In genomic region chr1:24033759-24034423, GRCm38 (mm10) we compare ENCODE assay signal across 13 mouse cellular contexts. TPM values are rescaled to one million over a fixed set of nuclear protein-coding genes. Genes with fewer than 3 reads are reported as not detected.
A peak's percentile ranks its signal among the peaks of the same experiment; 100 is the strongest.
DNase-seq lines count a peak whose midpoint lies in the region; ATAC-seq and TF ChIP-seq lines count a peak whose summit lies in the region.
"Had no signal": no experiment of that assay in that cellular context is flagged by ENCODE, and none has a peak within 500 bp of the region (broad histone marks: within the 10 kb centered on the region; RNA-seq: fewer than 3 reads in every experiment).

No protein-coding gene starts in this region.

- H3K36me3 ChIP-seq in hindbrain, embryonic 15.5 days, result peaks cover 25% of the 10 kb centered on the region
- no peaks in the 10 kb centered on the region for H3K36me3 ChIP-seq in hindbrain, embryonic 11.5 days (ENCODE audit: control insufficient read depth, insufficient read depth, low read length)
- peaks cover 15% of the 10 kb centered on the region for H3K36me3 ChIP-seq in midbrain, postnatal 0 days (ENCODE audit: insufficient read depth, low read length)
- peaks cover 27% of the 10 kb centered on the region for H3K36me3 ChIP-seq in midbrain, embryonic 10.5 days
- peaks cover 2% of the 10 kb centered on the region for H3K36me3 ChIP-seq in forebrain, embryonic 16.5 days (ENCODE audit: control insufficient read depth, insufficient read depth)

- peak; percentile 51; the same call in 1 of the 2 replicates for ATAC-seq in hindbrain, embryonic 15.5 days (ENCODE audit: low FRiP score, low read depth)
- ATAC-seq in hindbrain, embryonic 11.5 days (ENCODE audit: low FRiP score), result no peak
- ATAC-seq in midbrain, postnatal 0 days (ENCODE audit: low FRiP score), result no peak; the same call in 1 of the 2 replicates
- ATAC-seq in forebrain, embryonic 16.5 days, result peak; percentile 65

- no peaks in the 10 kb centered on the region for H3K4me1 ChIP-seq in hindbrain, embryonic 15.5 days (replicated peaks)
- H3K4me1 ChIP-seq in hindbrain, embryonic 11.5 days (replicated peaks; ENCODE audit: control insufficient read depth, insufficient read depth, low read length), result no peaks in the 10 kb centered on the region
- no peaks in the 10 kb centered on the region for H3K4me1 ChIP-seq in midbrain, postnatal 0 days (ENCODE audit: insufficient read depth, low read length)
- no peaks in the 10 kb centered on the region for H3K4me1 ChIP-seq in midbrain, embryonic 10.5 days
- no peaks in the 10 kb centered on the region for H3K4me1 ChIP-seq in forebrain, embryonic 16.5 days (replicated peaks; ENCODE audit: control insufficient read depth, insufficient read depth, low read length)

- no peak overlapping the region for H3K4me3 ChIP-seq in hindbrain, embryonic 15.5 days
- no peak overlapping the region for H3K4me3 ChIP-seq in hindbrain, embryonic 11.5 days (ENCODE audit: low read depth, low read length)
- no peak overlapping the region for H3K4me3 ChIP-seq in midbrain, postnatal 0 days (ENCODE audit: low read depth, low read length)
- no peak overlapping the region for H3K4me3 ChIP-seq in midbrain, embryonic 10.5 days
- no peak overlapping the region for H3K4me3 ChIP-seq in forebrain, embryonic 16.5 days (replicated peaks; ENCODE audit: low read length)

- H3K27me3 ChIP-seq in hindbrain, embryonic 15.5 days, result no peaks in the 10 kb centered on the region
- H3K27me3 ChIP-seq in hindbrain, embryonic 11.5 days (ENCODE audit: control insufficient read depth, insufficient read depth, low read length), result no peaks in the 10 kb centered on the region
- H3K27me3 ChIP-seq in midbrain, postnatal 0 days (ENCODE audit: insufficient read depth, low read length), result no peaks in the 10 kb centered on the region
- H3K27me3 ChIP-seq in midbrain, embryonic 10.5 days (ENCODE audit: low read depth, poor library complexity, severe bottlenecking), result no peaks in the 10 kb centered on the region
- no peaks in the 10 kb centered on the region for H3K27me3 ChIP-seq in forebrain, embryonic 16.5 days (replicated peaks; ENCODE audit: control insufficient read depth, insufficient read depth, low read length)

- H3K9me3 ChIP-seq in hindbrain, embryonic 15.5 days, result no peaks in the 10 kb centered on the region
- H3K9me3 ChIP-seq in hindbrain, embryonic 11.5 days (ENCODE audit: control insufficient read depth, low read length), result no peaks in the 10 kb centered on the region
- no peaks in the 10 kb centered on the region for H3K9me3 ChIP-seq in midbrain, postnatal 0 days (ENCODE audit: low read length)
- H3K9me3 ChIP-seq in midbrain, embryonic 10.5 days (replicated peaks), result no peaks in the 10 kb centered on the region
- H3K9me3 ChIP-seq in forebrain, embryonic 16.5 days (ENCODE audit: control insufficient read depth, low read length), result no peaks in the 10 kb centered on the region

- H3K9ac ChIP-seq in hindbrain, embryonic 15.5 days, result no peak overlapping the region
- no peak overlapping the region for H3K9ac ChIP-seq in hindbrain, embryonic 11.5 days (ENCODE audit: low read depth, low read length)
- no peak overlapping the region for H3K9ac ChIP-seq in midbrain, postnatal 0 days (replicated peaks; ENCODE audit: low read length, poor library complexity, severe bottlenecking)
- H3K9ac ChIP-seq in forebrain, embryonic 16.5 days (replicated peaks; ENCODE audit: low read depth, low read length), result no peak overlapping the region

- peak; percentile 76 for TF ChIP-seq CTCF in midbrain, postnatal 0 days (IDR thresholded peaks at IDR 0.05)

- 86% methylated on average over 2 of the region's 2 CpGs for WGBS in hindbrain, embryonic 15.5 days
- WGBS in hindbrain, embryonic 11.5 days, result 90% methylated on average over 2 of the region's 2 CpGs
- WGBS in midbrain, postnatal 0 days, result 83% methylated on average over 2 of the region's 2 CpGs
- WGBS in midbrain, embryonic 10.5 days, result 91% methylated on average over 2 of the region's 2 CpGs
- 91% methylated on average over 2 of the region's 2 CpGs for WGBS in forebrain, embryonic 16.5 days

- no peak overlapping the region for H3K4me2 ChIP-seq in hindbrain, embryonic 15.5 days
- no peak overlapping the region for H3K4me2 ChIP-seq in hindbrain, embryonic 11.5 days (replicated peaks; ENCODE audit: low read depth, low read length)
- no peak overlapping the region for H3K4me2 ChIP-seq in midbrain, postnatal 0 days (ENCODE audit: low read depth, low read length, poor library complexity, severe bottlenecking)
- no peak overlapping the region for H3K4me2 ChIP-seq in forebrain, embryonic 16.5 days (ENCODE audit: low read length)
- H3K4me2 ChIP-seq: midbrain, embryonic 11.5 days had no signal

- no peak overlapping the region for H3K27ac ChIP-seq in hindbrain, embryonic 15.5 days (replicated peaks)
- no peak overlapping the region for H3K27ac ChIP-seq in hindbrain, embryonic 11.5 days (ENCODE audit: low read depth, low read length)
- H3K27ac ChIP-seq in midbrain, postnatal 0 days (ENCODE audit: low read depth, low read length), result no peak overlapping the region
- H3K27ac ChIP-seq in midbrain, embryonic 10.5 days (replicated peaks), result no peak overlapping the region
- no peak overlapping the region for H3K27ac ChIP-seq in forebrain, embryonic 16.5 days (ENCODE audit: low read length)

- no peak for DNase-seq in hindbrain, embryonic 11.5 days (ENCODE audit: low spot score)
- DNase-seq in midbrain, postnatal 0 days (ENCODE audit: low spot score), result peak; percentile 50
- no peak for DNase-seq in midbrain, embryonic 10.5 days (ENCODE audit: low spot score)
- peak; percentile 19 for DNase-seq in telencephalon, adult 2 months (ENCODE audit: low read depth, low spot score)
- DNase-seq in gastrocnemius, postnatal 4 days (ENCODE audit: low spot score in 2 of 2), result no peak
- DNase-seq in adrenal gland, postnatal 14 days, result no peak
- DNase-seq: cerebellum, adult 9-11 months; heart, postnatal 4 days; layer of hippocampus, postnatal 36 days; thymus, postnatal 25 days had no signal

RNA-seq across cellular contexts. Expression of gene Sdhaf4, which starts 28.4 kb away (rescaled TPM):
- 82.9 and 94.6 TPM in 2 replicates for polyA plus RNA-seq in hindbrain, embryonic 15.5 days (2015; fragmentation: Nextera tagmentation; extraction: Ambion mirVana)
- 78.8 and 94.8 TPM in 2 replicates for polyA plus RNA-seq in hindbrain, embryonic 11.5 days (2014; fragmentation: Nextera tagmentation; extraction: Ambion mirVana)
- total RNA-seq in midbrain, postnatal 0 days (2014; rRNA removed), result 41.3 and 46.9 TPM in 2 replicates
- 103 and 111 TPM in 2 replicates for polyA plus RNA-seq in midbrain, postnatal 0 days (2015; fragmentation: Nextera tagmentation; extraction: Ambion mirVana)
- 78.0 and 80.1 TPM in 2 replicates for polyA plus RNA-seq in midbrain, embryonic 10.5 days (2016; fragmentation: Nextera tagmentation; extraction: Ambion mirVana)
- polyA plus RNA-seq in forebrain, embryonic 16.5 days (2015; fragmentation: Nextera tagmentation; extraction: Ambion mirVana), result 88.9 and 94.3 TPM in 2 replicates
- total RNA-seq in gastrocnemius, postnatal 4 days (2021), result 10 to 100 TPM; 56.1 to 58.9 TPM
- total RNA-seq in adrenal gland, postnatal 14 days (2021), result 54.9 and 57.5 TPM in 2 replicates

Comparison
In these comparisons a context has a peak if more than half of its experiments do, and no peak if none do; other contexts are left out.
1. ATAC-seq: peak in hindbrain, embryonic 15.5 days (single experiment) and forebrain, embryonic 16.5 days (single experiment); none in hindbrain, embryonic 11.5 days (single experiment) and midbrain, postnatal 0 days (single experiment).
2. DNase-seq: peak in midbrain, postnatal 0 days (single experiment) and telencephalon, adult 2 months (single experiment); none in hindbrain, embryonic 11.5 days (single experiment), midbrain, embryonic 10.5 days (single experiment), gastrocnemius, postnatal 4 days (0 of 2) and adrenal gland, postnatal 14 days (single experiment).